Mouse (Mus musculus): Measurements from ENCODE around the gene Fnbp1l.

Fnbp1l gene

GRCm38 (mm10) chr3:122492872-122493615 lies 126.5 kb downstream of the Fnbp1l start:
- no peak for DNase-seq (ENCODE audit: low spot score)

GRCm38 (mm10) chr3:122492006-122492405 lies 127.5 kb downstream of the Fnbp1l start:
- DNase-seq (ENCODE audit: low spot score) = no peak

DNA sequence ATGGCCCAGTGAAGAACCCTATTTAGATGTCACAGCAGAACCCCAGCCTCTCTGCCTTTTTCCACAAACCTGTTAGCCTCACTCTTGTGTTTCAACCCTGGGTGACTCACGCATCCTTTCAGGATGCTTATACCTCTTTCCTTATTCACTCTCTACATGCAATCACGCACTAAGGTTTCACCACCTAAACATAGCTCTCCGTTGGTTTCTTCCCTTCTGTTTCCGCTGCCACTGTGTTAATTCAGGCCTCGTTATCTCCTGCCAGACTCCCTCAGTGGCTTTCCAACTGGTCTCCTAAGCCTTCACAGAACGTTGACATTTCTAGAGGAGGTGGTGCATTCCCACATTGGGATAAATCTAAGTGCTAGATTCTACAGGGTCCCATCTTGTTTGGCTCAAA lies 128.9 kb downstream of the Fnbp1l start:
- DNase-seq (ENCODE audit: low spot score) = no peak
